ENCODE assay signal across 8 mouse cellular contexts in genomic region chr8:106887336-106888189, GRCm38 (mm10). TPM values are rescaled to one million over a fixed set of nuclear protein-coding genes. Genes with fewer than 3 reads are reported as not detected.
DNase-seq lines count a peak whose midpoint lies in the region; ATAC-seq and TF ChIP-seq lines count a peak whose summit lies in the region.

No protein-coding gene starts in this region.

- peaks cover 3% of the 10 kb centered on the region for H3K36me3 ChIP-seq in testis, adult 2 months (ENCODE audit: control insufficient read depth, insufficient read depth, low read length)
- peaks cover 20% of the 10 kb centered on the region for H3K36me3 ChIP-seq in forebrain, postnatal 0 days (ENCODE audit: insufficient read depth)
- peaks cover 20% of the 10 kb centered on the region for H3K36me3 ChIP-seq in hindbrain, postnatal 0 days (ENCODE audit: insufficient read depth, low read length)
- H3K36me3 ChIP-seq in midbrain, embryonic 12.5 days = peaks cover 45% of the 10 kb centered on the region

- no peak overlapping the region for H3K27ac ChIP-seq in testis, adult 2 months (ENCODE audit: control insufficient read depth, insufficient read depth, low read depth, low read length)
- H3K27ac ChIP-seq in cerebellum, adult 2 months (ENCODE audit: insufficient read depth, low read length) = no peak overlapping the region
- H3K27ac ChIP-seq in forebrain, postnatal 0 days (ENCODE audit: low read depth, low read length) = no peak overlapping the region
- no peak overlapping the region for H3K27ac ChIP-seq in hindbrain, postnatal 0 days
- no peak overlapping the region for H3K27ac ChIP-seq in midbrain, embryonic 12.5 days (replicated peaks)

- H3K9me3 ChIP-seq in forebrain, postnatal 0 days (ENCODE audit: low read length) = no peaks in the 10 kb centered on the region
- H3K9me3 ChIP-seq in hindbrain, postnatal 0 days (ENCODE audit: low read length) = no peaks in the 10 kb centered on the region
- no peaks in the 10 kb centered on the region for H3K9me3 ChIP-seq in midbrain, embryonic 12.5 days

- peak; percentile 7; the same call in 1 of the 2 replicates for TF ChIP-seq CTCF in testis, adult 2 months (IDR thresholded peaks at IDR 0.05; ENCODE audit: control insufficient read depth, insufficient read depth, insufficient replicate concordance, low read depth, low read length)
- peak; percentile 85 for TF ChIP-seq CTCF in cerebellum, adult 2 months (IDR thresholded peaks at IDR 0.05; ENCODE audit: borderline replicate concordance, insufficient read depth, low read depth, low read length)
- TF ChIP-seq CTCF in forebrain, postnatal 0 days (IDR thresholded peaks at IDR 0.05; ENCODE audit: low read depth) = peak; percentile 92
- TF ChIP-seq CTCF in hindbrain, postnatal 0 days (IDR thresholded peaks at IDR 0.05; ENCODE audit: low read depth) = peak; percentile 93

- intact Hi-C loops in left cerebral cortex, postnatal 25 days (cut with DNase I) = loop anchor here (1.0 to 10.0 kb wide), 3 partner anchors 169 to 473 kb away; partner anchors contain the start of gene Zfp90

- no peaks in the 10 kb centered on the region for H3K27me3 ChIP-seq in testis, adult 2 months (ENCODE audit: control insufficient read depth, insufficient read depth, low read length)
- H3K27me3 ChIP-seq in cerebellum, adult 2 months (ENCODE audit: control insufficient read depth, insufficient read depth, low read length) = no peaks in the 10 kb centered on the region
- no peaks in the 10 kb centered on the region for H3K27me3 ChIP-seq in forebrain, postnatal 0 days (ENCODE audit: insufficient read depth, low read length)
- H3K27me3 ChIP-seq in hindbrain, postnatal 0 days (ENCODE audit: insufficient read depth, low read length) = no peaks in the 10 kb centered on the region
- no peaks in the 10 kb centered on the region for H3K27me3 ChIP-seq in midbrain, embryonic 12.5 days

- DNase-seq in testis, postnatal 14 days (ENCODE audit: low spot score) = no peak
- peak; percentile 70 to 77 for DNase-seq in cerebellum, adult 2 months
- DNase-seq in forebrain, postnatal 0 days = peak; percentile 91
- DNase-seq in hindbrain, postnatal 0 days (ENCODE audit: low spot score) = peak; percentile 93
- DNase-seq in left cerebral cortex, postnatal 25 days (ENCODE audit: low spot score in 2 of 2) = peak; percentile 72 to 82
- peak; percentile 31 to 73 for DNase-seq in spleen, adult 18-20 months

- H3K4me3 ChIP-seq in testis, adult 2 months (ENCODE audit: control insufficient read depth, low read depth, low read length) = no peak overlapping the region
- H3K4me3 ChIP-seq in cerebellum, adult 2 months (replicated peaks; ENCODE audit: insufficient read depth, low read depth, low read length) = no peak overlapping the region
- no peak overlapping the region for H3K4me3 ChIP-seq in forebrain, postnatal 0 days (ENCODE audit: low read depth, low read length)
- no peak overlapping the region for H3K4me3 ChIP-seq in hindbrain, postnatal 0 days (ENCODE audit: low read length)
- H3K4me3 ChIP-seq in midbrain, embryonic 12.5 days = no peak overlapping the region

- H3K4me1 ChIP-seq in testis, adult 2 months (ENCODE audit: control insufficient read depth, insufficient read depth, low read length) = peaks cover 2% of the 10 kb centered on the region; the same call in 1 of the 2 replicates
- H3K4me1 ChIP-seq in cerebellum, adult 2 months (ENCODE audit: control insufficient read depth, insufficient read depth, low read length) = peaks cover 5% of the 10 kb centered on the region; the same call in 1 of the 2 replicates
- H3K4me1 ChIP-seq in forebrain, postnatal 0 days (ENCODE audit: insufficient read depth) = peaks cover 7% of the 10 kb centered on the region
- H3K4me1 ChIP-seq in hindbrain, postnatal 0 days (ENCODE audit: insufficient read depth, low read length) = no peaks in the 10 kb centered on the region
- peaks cover 15% of the 10 kb centered on the region for H3K4me1 ChIP-seq in midbrain, embryonic 12.5 days

- WGBS in cerebellum, adult 2 months = 29% methylated on average over 5 of the region's 5 CpGs
- WGBS in forebrain, postnatal 0 days = 44% methylated on average over 5 of the region's 5 CpGs
- WGBS in hindbrain, postnatal 0 days = 38% methylated on average over 5 of the region's 5 CpGs
- WGBS in midbrain, embryonic 12.5 days = 51% methylated on average over 5 of the region's 5 CpGs

- no peak overlapping the region for H3K4me2 ChIP-seq in forebrain, postnatal 0 days (ENCODE audit: low read depth)
- no peak overlapping the region for H3K4me2 ChIP-seq in hindbrain, postnatal 0 days (ENCODE audit: low read depth, low read length)
- no peak overlapping the region for H3K4me2 ChIP-seq in midbrain, embryonic 12.5 days (replicated peaks)

- ATAC-seq in forebrain, postnatal 0 days = peak; percentile 89
- peak; percentile 80 for ATAC-seq in hindbrain, postnatal 0 days
- ATAC-seq in midbrain, embryonic 12.5 days (ENCODE audit: low FRiP score, low read depth) = peak; percentile 38; the same call in 1 of the 2 replicates

- no peak for TF ChIP-seq POLR2A in testis, adult 2 months (IDR thresholded peaks at IDR 0.05; ENCODE audit: control insufficient read depth, low read depth, low read length)
- TF ChIP-seq POLR2A in cerebellum, adult 2 months (IDR thresholded peaks at IDR 0.05; ENCODE audit: borderline replicate concordance, insufficient read depth, low read length) = no peak

- no peak overlapping the region for H3K9ac ChIP-seq in forebrain, postnatal 0 days
- H3K9ac ChIP-seq in hindbrain, postnatal 0 days (replicated peaks; ENCODE audit: low read length) = no peak overlapping the region
- H3K9ac ChIP-seq in midbrain, embryonic 12.5 days (replicated peaks) = no peak overlapping the region

RNA-seq across cellular contexts. Expression of gene Utp4, which starts 5.9 kb away (rescaled TPM):
- polyA plus RNA-seq in testis, adult 2 months (2012; rRNA removed) = 26.1 and 27.4 TPM in 2 replicates
- polyA plus RNA-seq in cerebellum, adult 2 months (2012; rRNA removed) = 24.7 and 26.3 TPM in 2 replicates
- 22.2 and 23.2 TPM in 2 replicates for total RNA-seq in forebrain, postnatal 0 days (2014; rRNA removed)
- polyA plus RNA-seq in forebrain, postnatal 0 days (2015; fragmentation: Nextera tagmentation; extraction: Ambion mirVana) = 26.9 and 30.4 TPM in 2 replicates
- total RNA-seq in hindbrain, postnatal 0 days (2014; rRNA removed) = 21.1 and 25.5 TPM in 2 replicates
- 28.7 and 29.5 TPM in 2 replicates for polyA plus RNA-seq in hindbrain, postnatal 0 days (2015; fragmentation: Nextera tagmentation; extraction: Ambion mirVana)
- 10 to 100 TPM; 33.2 to 33.6 TPM for total RNA-seq in left cerebral cortex, postnatal 25 days (2021)
- 49.7 and 54.2 TPM in 2 replicates for polyA plus RNA-seq in midbrain, embryonic 12.5 days (2016; fragmentation: Nextera tagmentation; extraction: Ambion mirVana)

RNA-seq across cellular contexts. Expression of gene Has3, which starts 17.5 kb away (rescaled TPM):
- 0.35 and 0.43 TPM in 2 replicates for polyA plus RNA-seq in testis, adult 2 months (2012; rRNA removed)
- polyA plus RNA-seq in cerebellum, adult 2 months (2012; rRNA removed) = 1.5 and 1.7 TPM in 2 replicates
- total RNA-seq in forebrain, postnatal 0 days (2014; rRNA removed) = 18.1 and 19.7 TPM in 2 replicates
- 0.77 and 0.86 TPM in 2 replicates for polyA plus RNA-seq in forebrain, postnatal 0 days (2015; fragmentation: Nextera tagmentation; extraction: Ambion mirVana)
- total RNA-seq in hindbrain, postnatal 0 days (2014; rRNA removed) = 20.0 and 21.0 TPM in 2 replicates
- 0.63 and 1.2 TPM in 2 replicates for polyA plus RNA-seq in hindbrain, postnatal 0 days (2015; fragmentation: Nextera tagmentation; extraction: Ambion mirVana)
- total RNA-seq in left cerebral cortex, postnatal 25 days (2021) = 1 to 10 TPM; 2.2 to 2.4 TPM
- polyA plus RNA-seq in midbrain, embryonic 12.5 days (2016; fragmentation: Nextera tagmentation; extraction: Ambion mirVana) = 0.34 and 0.38 TPM in 2 replicates

RNA-seq across cellular contexts. Expression of gene Sntb2, which starts 48.0 kb away (rescaled TPM):
- polyA plus RNA-seq in testis, adult 2 months (2012; rRNA removed) = 13.4 and 14.4 TPM in 2 replicates
- 5.5 and 5.8 TPM in 2 replicates for polyA plus RNA-seq in cerebellum, adult 2 months (2012; rRNA removed)
- 6.1 and 6.9 TPM in 2 replicates for total RNA-seq in forebrain, postnatal 0 days (2014; rRNA removed)
- 1.7 and 3.0 TPM in 2 replicates for polyA plus RNA-seq in forebrain, postnatal 0 days (2015; fragmentation: Nextera tagmentation; extraction: Ambion mirVana)
- total RNA-seq in hindbrain, postnatal 0 days (2014; rRNA removed) = 7.3 and 8.7 TPM in 2 replicates
- polyA plus RNA-seq in hindbrain, postnatal 0 days (2015; fragmentation: Nextera tagmentation; extraction: Ambion mirVana) = 4.6 and 6.0 TPM in 2 replicates
- total RNA-seq in left cerebral cortex, postnatal 25 days (2021) = 10 to 100 TPM; 12.5 to 16.8 TPM
- 9.0 and 12.4 TPM in 2 replicates for polyA plus RNA-seq in midbrain, embryonic 12.5 days (2016; fragmentation: Nextera tagmentation; extraction: Ambion mirVana)

Comparison
In these comparisons a context has a peak if more than half of its experiments do, and no peak if none do; other contexts are left out.
1. CTCF ChIP-seq: peak in every context shown above with its lines; median percentile 93 in hindbrain, postnatal 0 days; 92 in forebrain, postnatal 0 days; 85 in cerebellum, adult 2 months; 7 in testis, adult 2 months.
2. ATAC-seq: peak in every context shown above with its lines; median percentile 89 in forebrain, postnatal 0 days; 80 in hindbrain, postnatal 0 days; 38 in midbrain, embryonic 12.5 days.